Mouse (Mus musculus) cerebellum, postnatal 10 days (tissue): ENCODE measurements around the gene Bicc1.
A peak's percentile ranks its signal among the peaks of the same experiment; 100 is the strongest.

Experiments
- DNase-seq, 2 experiments: peaks; one replicate each; pipeline ENCODE4 v3.0.0; 2021; ENCODE audit warnings: mixed read lengths in 2 of 2

Bicc1 gene

GRCm38 (mm10) chr10:71158940-71159675, 392 bp downstream of the Bicc1 start:
- peak; percentile 62 to 77 for DNase-seq

- no peak for DNase-seq
These were observed 2.9 kb downstream of the Bicc1 start for GRCm38 (mm10) chr10:71156569-71156968.

GRCm38 (mm10) chr10:71153610-71154009, 5.9 kb downstream of the Bicc1 start:
- no peak for DNase-seq

GRCm38 (mm10) chr10:71153138-71153537, 6.4 kb downstream of the Bicc1 start:
- no peak for DNase-seq

GRCm38 (mm10) chr10:71150486-71150885, 9.0 kb downstream of the Bicc1 start:
- DNase-seq: no peak

GRCm38 (mm10) chr10:71148951-71149603, 10.4 kb downstream of the Bicc1 start:
- DNase-seq: no peak

GRCm38 (mm10) chr10:71148226-71148625, 11.3 kb downstream of the Bicc1 start:
- no peak for DNase-seq

GRCm38 (mm10) chr10:71146681-71147615, 12.6 kb downstream of the Bicc1 start:
- no peak for DNase-seq

GRCm38 (mm10) chr10:71145801-71146200, 13.7 kb downstream of the Bicc1 start:
- DNase-seq: peak; percentile 20 to 31

GRCm38 (mm10) chr10:71144191-71144590, 15.3 kb downstream of the Bicc1 start:
- DNase-seq: no peak

- DNase-seq: no peak
These were observed 16.9 kb downstream of the Bicc1 start for GRCm38 (mm10) chr10:71142568-71142967.

- no peak for DNase-seq
These were observed 19.1 kb downstream of the Bicc1 start for GRCm38 (mm10) chr10:71140281-71140845.

- DNase-seq: no peak
These were observed 20.7 kb downstream of the Bicc1 start for GRCm38 (mm10) chr10:71138852-71139197.

GRCm38 (mm10) chr10:71138132-71138851, 21.2 kb downstream of the Bicc1 start:
- no peak for DNase-seq

GRCm38 (mm10) chr10:71137606-71138005, 21.9 kb downstream of the Bicc1 start:
- no peak for DNase-seq

GRCm38 (mm10) chr10:71131333-71131732, 28.2 kb downstream of the Bicc1 start:
- DNase-seq: no peak

GRCm38 (mm10) chr10:71130261-71130660, 29.2 kb downstream of the Bicc1 start:
- no peak for DNase-seq

GRCm38 (mm10) chr10:71127951-71128331, 31.6 kb downstream of the Bicc1 start:
- no peak for DNase-seq

GRCm38 (mm10) chr10:71127278-71127950, 32.1 kb downstream of the Bicc1 start:
- DNase-seq: no peak

GRCm38 (mm10) chr10:71123974-71124373, 35.5 kb downstream of the Bicc1 start:
- DNase-seq: no peak

GRCm38 (mm10) chr10:71123395-71123794, 36.1 kb downstream of the Bicc1 start:
- DNase-seq: no peak

- DNase-seq: no peak
These were observed 37.0 kb downstream of the Bicc1 start for GRCm38 (mm10) chr10:71122480-71122879.
